Mouse (Mus musculus) hematopoietic stem cell, adult 5-6 weeks (primary cell): ENCODE data around the gene Nthl1. TPM values are rescaled to one million over a fixed set of nuclear protein-coding genes. Genes with fewer than 3 reads are reported as not detected.
A peak's percentile ranks its signal among the peaks of the same experiment; 100 is the strongest.

Experiments
- ATAC-seq, 2 experiments: fragments of 125-278 bp in 1 of 2; replicated peaks in 1 of 2; 2 replicates each; pipeline ENCODE4 v1.8.0; 2016 to 2017; ENCODE audit warnings: inconsistent platforms in 2 of 2, mild to moderate bottlenecking in 2 of 2, moderate number of reproducible peaks in 2 of 2, low read depth in 1 of 2, moderate TSS enrichment in 1 of 2; ENCODE audit not compliant: low FRiP score in 2 of 2, poor library complexity in 2 of 2, severe bottlenecking in 2 of 2, insufficient read depth in 1 of 2, low TSS enrichment in 1 of 2
- total RNA-seq: library from RNA; stranded (forward); fragments of 172-1452, 232-1000 nt; gene quantifications from 2 replicates; pipeline ENCODE4 v1.2.3, GENCODE M21; 2017

Nthl1 gene
- 11.1 and 14.5 TPM in 2 replicates for total RNA-seq

DNA sequence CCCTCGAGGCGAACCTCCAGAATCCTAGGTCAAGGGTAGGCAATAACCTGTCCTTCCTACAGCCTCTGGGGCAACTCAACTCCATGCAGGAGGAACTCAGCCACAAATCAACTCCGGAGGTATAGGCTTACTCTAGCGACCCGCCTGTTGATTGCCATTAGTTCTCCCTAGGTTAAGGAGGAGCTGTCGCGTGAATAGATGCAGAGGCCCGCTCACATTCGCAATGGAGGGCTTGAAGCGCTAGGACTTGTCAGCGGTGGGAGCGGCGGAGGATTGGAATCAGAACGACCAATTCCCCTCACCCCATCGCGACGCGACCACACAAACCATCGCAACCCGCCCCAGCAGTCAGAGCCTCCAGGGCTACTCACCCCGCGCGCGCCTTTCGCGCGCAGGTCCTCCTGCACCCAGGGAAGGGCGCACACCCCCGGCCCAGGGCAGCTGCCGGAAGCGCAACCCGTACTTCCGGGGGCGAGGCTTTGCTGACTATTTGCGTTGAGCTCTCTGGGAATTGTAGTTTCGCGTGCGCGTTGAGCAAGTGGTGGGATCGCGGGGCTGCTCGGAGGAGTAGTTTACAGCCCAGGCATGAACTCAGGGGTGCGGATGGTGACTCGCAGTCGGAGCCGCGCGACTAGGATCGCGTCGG, at the start of gene Nthl1, which contains the start of gene Tsc2:
Gene Nthl1 (plus strand): TSS at position 514 of the 646 bp plus-strand sequence.
Gene Tsc2 (minus strand): TSS at position 464 of the 646 bp plus-strand sequence.
- peak; percentile 75 to 92 for ATAC-seq

DNA sequence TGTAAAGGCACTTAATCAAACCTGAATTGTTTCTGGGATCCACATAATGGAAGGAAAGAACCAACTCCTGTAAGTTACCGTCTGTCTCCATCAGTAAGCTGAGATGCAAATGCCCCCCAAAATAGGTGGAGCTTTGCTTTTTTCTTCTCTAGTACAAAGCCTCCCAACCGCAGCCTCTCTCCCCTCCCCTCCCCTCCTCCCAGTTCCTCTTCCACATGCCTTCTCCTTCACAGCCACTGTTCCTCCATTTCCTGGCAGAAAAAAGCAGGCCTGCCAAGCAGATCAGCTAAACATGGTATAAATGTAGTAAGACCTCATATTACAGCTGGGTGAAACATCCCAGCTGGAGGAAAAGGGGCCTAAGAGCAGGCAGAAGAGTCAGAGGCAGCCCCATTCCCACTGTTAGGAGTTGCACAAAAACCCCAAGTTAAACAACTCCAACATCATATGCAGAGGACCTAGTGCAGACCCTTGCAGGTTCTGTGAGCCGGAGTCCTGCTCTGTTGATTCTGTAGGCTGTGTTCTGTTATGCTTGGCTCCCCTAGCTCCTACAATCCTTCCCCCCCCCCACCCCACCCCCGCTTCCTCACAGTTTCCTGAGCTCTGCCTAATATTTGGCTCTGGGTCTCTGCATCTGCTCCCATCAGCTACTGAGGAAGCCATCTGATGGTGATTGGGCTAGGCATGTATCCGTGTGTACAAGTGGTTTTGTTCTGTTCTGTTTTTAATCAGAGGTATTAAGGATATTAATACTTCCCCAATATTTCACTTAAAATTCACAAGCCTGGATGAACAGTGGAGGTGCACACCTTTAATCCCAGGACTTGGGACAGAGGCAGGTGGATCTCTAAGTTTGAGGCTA, 48.6 kb upstream of the Nthl1 start:
- peak; percentile 39 to 41; a peak in 3 of 4 replicates for ATAC-seq

DNA sequence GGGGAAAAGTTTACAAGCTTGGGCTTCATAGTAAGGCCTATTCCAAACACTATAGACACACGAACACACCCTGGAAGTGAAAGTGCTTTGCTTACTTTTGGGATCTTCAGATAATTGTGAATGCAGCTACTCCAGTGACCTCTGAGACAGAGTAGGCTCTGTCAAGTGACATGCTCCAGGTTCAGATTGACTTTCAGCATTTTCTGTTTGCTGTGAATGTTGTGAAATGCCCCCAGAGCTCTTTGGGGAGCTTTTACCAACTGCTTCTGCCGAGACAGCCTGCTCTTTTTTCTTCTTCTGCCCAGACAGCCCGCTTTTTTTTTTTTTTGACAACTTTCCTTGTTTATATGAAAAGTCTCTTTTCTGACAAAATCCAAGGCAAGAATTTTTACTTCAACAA, 48.0 kb upstream of the Nthl1 start:
- ATAC-seq = no peak

DNA sequence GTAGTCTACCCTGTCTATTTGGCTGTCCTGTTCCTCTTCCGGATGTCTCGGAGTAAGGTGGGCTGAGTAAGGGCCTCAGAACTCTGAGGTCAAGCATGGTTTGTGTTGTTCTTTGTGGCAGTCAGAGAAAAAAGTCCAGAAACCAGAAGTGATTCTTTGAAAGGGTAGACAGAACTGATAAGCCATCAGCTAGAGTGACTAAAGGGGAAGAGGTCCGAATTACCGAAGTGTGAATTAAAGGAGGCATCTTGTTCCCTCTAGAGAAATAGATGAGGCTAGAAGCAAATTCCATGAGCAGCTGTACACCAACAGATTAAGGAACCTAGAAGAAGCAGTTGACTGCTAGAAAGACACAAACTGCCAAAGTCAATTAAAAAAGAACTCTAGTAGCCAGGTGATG, 45.9 kb upstream of the Nthl1 start:
- no peak for ATAC-seq

DNA sequence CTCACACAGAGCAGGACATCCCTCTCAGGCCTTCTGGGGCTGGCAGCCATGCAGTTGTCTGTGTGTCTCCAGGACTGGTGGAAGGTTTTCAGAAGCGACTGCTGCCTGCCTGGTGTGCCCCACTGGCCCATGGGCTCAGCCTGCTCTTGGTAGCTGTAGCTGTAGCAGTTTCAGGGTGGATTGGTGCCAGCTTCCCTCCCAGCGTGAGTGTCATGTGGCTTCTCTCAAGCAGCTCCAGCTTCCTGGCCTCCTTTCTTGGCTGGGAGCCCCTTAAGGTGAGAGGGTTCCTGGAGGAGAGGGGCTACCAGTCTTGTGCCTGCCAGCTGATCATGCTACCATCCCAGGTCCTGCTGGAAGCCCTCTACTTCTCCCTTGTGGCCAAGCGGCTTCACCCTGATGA, 41.5 kb upstream of the Nthl1 start:
- ATAC-seq = no peak

DNA sequence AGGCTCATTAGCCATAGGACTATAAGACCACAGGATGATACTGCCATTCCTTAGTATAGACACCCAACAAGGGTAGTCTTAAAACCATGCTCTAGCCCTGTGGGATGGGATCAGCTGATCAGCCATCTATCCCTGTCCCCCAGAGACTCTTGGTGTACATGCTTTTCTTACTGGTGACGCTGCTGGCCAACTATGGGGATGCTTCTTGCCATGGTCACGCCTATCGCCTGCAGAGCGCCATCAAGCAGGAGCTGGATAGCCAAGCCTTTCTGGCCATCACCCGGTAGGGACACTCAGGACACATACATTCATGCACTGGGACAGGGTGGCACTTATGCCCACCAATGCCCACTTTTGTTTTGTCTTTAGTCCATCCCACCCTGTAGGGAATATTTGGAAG, 40.8 kb upstream of the Nthl1 start:
- no peak for ATAC-seq

DNA sequence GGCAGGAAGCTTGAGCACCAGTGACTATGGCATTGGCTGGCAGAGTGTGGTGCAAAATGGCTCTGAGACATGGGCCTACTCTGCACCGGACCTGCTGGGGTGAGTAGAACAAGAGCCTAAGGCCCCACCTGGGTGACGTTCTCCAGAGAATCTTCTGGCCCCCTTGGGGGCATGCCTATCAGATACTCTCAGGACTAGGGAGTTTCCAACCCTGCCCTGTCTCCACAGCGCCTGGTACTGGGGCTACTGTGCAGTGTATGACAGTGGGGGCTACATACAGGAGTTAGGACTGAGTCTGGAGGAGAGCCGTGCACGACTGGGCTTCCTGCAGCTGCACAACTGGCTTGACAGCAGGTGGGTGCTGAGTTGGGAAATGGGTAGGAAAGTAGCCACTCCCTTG, 39.2 kb upstream of the Nthl1 start:
- ATAC-seq = no peak

DNA sequence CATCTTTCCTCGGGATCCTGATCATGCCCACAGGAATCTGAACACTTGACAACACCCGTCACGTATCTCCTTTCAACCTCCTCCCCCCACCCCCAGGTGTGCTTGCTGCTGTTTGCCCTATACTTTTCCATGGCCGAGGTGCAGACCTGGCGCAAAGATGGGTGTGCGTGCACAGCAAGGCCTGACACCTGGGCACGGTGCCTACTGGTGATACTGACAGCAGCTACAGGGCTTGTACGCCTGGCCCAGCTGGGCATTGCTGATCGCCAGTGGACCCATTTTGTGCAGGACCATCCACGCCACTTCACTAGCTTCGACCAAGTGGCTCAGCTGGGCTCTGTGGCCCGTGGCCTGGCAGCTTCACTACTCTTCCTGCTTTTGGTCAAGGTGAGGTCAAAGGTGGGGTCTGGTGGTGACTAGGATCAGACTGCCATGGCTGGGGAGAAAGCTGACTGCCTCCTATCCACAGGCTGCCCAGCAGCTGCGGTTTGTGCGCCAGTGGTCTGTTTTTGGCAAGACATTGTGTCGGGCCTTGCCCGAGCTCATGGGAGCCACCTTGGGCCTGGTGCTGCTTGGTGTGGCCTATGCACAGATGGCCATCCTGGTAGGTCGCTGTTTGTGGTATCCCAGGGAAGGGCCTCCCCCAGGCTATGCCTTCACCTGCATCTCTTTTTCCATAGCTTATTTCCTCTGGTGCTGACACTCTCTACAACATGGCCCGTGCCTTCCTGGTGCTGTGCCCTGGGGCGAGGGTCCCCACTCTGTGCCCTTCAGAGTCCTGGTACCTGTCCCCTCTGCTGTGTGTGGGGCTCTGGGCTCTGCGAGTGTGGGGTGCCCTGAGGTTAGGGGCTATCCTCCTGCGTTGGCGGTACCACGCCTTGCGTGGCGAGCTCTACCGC, 38.2 kb upstream of the Nthl1 start:
- ATAC-seq = no peak

DNA sequence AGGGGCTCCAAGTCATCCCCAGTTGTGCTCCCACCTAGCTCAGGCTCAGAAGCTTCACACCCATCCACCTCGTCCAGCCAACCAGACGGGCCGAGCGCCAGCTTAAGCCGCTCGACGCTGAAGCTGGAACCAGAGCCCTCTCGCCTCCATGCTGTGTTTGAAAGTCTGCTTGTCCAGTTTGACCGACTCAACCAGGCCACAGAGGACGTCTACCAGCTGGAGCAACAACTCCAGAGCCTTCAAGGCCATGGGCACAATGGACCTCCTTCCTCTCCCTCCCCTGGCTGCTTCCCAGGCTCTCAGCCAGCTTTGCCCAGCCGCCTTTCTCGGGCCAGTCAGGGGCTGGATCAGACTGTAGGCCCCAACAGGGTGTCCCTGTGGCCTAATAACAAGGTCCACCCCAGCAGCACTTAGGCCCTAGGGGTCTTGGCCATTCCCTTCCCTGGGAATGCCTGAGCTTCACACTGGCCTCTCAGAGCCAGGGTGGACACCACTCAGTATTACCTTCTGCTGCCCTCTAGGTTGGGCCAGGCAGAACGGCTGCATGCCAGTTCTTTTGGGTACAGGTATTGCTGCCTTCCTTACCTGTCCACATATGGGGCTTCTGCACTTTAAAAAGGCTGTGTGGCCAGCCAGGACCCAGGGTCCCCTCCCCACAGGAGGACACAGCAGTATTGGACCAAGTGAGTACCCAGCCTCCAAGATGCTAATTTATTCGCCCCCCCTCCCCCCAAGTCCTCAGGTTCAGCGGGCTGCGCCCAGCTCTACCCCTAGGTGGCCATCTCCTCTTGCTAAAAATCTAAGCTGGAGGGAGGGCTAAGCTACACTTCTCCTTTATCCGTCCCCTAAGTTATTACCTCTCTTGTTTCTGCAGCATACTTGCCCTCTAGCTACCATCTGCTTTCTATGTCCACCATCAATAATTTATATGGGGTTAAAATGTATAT, 37.1 kb upstream of the Nthl1 start:
- peak in 1 of 2 experiments; percentile 44; a peak in 1 of 4 replicates for ATAC-seq

DNA sequence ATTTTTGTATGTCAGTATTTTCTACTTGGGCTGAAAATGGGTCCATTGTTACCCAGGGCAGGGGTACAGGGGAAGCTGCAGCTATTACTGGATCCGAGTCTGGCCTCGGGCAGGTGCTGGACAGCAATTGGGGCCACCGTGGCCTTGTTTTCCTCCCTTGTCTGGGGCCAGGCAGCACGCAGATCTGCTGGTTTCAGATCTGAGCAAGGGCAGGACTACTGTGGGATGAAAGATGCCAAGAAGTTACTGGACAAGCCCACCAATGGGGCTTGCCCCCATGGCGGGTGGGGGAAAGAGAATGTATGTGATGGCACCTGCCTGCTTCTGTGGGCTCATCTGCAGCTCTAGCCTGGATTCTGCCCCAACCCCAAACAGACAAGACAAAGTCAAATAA, 36.4 kb upstream of the Nthl1 start:
- no peak for ATAC-seq

DNA sequence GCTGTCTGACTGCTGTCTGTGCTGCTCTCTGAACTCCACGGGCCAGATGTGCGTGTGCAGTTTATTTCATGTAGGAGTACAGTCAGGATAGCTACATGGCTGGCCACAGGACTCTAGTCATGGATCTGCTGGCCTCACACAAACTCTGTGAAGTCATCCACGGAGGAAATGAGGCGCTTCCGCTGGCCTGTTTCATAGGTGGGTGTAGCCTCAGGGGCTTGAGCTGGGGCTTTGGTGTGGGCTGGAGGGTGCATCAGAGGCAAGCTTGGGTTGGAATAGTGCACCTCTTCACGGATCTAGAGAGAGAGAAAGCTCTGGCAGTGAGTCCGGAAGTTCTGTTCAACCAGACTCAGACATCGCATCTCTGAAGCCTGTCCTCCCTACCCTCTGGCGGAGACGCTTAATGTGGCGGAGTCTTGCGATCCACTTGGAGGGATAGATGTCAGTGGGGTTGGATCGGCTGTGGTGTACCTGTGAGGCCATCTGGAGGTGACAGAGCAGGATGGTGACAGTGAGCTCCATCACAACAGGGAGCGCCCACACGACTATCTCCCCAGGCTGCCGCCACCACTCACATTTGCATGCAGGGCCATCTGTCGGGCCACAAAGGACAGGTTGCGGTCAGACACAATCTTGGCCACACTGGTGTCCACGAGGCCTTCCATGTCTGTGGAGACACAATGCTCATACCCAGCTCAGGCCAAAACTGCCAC, 35.9 kb upstream of the Nthl1 start:
- no peak for ATAC-seq

DNA sequence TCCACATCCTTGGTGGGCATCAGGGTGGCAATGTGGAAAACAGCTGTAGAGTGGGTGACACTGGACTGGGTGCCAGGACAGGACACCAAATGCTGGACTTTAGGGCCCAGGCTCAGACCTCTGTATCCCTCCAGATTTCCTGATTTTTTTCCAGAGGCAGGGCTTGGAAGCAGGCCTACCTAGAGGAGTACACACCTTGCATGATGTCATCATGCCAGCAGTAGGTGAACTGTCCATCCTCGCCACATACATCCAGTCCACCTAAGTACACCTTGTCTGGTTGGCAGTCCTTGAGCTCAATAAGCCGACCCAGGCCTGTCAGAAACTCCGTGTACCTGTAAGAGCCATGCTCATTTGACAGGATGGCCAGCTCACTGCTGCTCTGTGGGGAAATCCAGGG, 34.5 kb upstream of the Nthl1 start:
- no peak for ATAC-seq

DNA sequence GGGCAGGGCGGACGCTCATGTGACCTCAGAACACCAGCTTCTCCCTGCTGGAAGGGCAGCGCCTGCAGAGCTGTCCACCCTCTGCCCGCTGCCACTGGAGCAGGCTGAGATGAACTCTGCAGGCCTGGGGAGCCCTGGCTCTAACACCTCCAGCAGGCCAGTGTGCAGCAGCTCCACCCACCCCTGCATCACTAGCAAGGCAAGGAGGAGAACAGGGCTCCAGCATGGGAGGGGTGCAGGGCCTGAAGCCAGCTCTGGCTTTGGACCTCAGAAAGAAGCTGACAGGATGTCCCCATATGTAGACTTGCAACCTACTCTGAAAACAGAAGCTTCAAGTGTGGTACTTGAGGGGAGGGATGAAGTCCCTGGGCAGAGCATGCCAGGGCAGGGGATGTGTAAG, 32.0 kb upstream of the Nthl1 start:
- ATAC-seq = no peak

DNA sequence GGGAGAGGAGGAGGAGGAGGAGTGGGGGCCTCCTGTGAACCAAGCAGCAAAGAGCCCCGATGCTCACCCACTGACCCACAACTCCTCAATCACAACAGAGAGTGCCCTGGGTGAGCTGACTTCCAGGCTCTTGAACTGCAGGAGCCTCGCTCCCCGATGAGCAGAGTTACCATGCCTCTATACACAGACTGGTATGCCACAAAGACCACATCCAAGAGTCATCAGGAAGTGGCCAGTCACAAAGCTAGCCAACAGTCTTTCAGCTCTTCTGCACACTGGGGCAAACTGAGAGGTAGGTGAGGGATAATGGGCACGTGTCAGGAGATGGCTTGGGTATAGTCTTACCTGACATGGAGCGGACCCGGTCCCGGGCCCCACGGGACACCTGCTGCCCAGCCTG, 28.5 kb upstream of the Nthl1 start:
- no peak; a peak in 1 of 4 replicates for ATAC-seq

DNA sequence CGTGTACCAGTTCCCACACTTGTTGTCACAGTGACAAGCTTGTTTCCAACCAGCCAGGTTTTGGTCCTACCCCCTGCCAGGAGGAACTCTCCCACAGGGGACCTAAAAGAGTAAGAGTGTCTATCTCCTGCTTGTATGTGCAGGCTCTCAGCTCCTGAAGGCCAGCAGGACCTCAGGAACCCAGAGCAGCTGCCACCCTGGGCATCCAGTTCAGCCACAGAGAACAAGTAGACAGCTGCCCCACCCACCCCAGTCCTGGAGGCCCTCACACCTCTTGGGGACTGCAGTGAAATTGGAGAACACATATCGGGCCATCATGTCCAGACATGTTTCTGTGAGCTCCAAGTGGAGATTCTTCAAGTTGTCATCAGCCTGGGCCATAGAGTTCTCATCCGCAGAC, 27.9 kb upstream of the Nthl1 start:
- no peak for ATAC-seq

DNA sequence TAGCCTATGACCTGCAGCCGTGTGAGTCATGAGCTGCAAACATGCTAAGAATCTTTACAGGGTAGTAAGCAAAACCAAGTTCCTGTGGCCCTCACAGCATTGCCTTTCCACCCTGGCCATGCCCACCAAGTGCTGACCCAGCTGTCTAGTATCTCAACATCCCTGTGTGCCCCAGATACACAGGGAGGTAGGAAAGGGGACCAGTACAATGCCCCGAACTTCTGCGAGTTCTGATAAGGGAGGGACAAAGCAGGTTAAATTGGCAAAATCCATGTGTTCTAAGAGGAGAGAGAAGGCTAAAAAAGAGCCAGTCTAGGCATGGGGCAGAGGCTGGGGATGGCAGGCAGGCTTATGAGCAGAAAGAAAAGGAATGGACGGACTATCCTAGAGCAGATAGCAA, 24.1 kb upstream of the Nthl1 start:
- no peak for ATAC-seq
